Comparison of ENCODE assay signal across 32 mouse cellular contexts in genomic region chr1:27264923-27265322, GRCm38 (mm10).
"Had no signal": no experiment of that assay in that cellular context is flagged by ENCODE, and none has a peak within 500 bp of the region (broad histone marks: within the 10 kb centered on the region; RNA-seq: fewer than 3 reads in every experiment).

No protein-coding gene starts in this region.

- H3K4me1 ChIP-seq: limb, embryonic 10.5 days; limb, embryonic 12.5 days; limb, embryonic 13.5 days; limb, embryonic 15.5 days; liver, embryonic 12.5 days; liver, embryonic 13.5 days; liver, embryonic 15.5 days; lung, embryonic 15.5 days; megakaryocyte, embryonic 14.5 days; midbrain, embryonic 10.5 days; midbrain, embryonic 12.5 days; midbrain, embryonic 13.5 days; midbrain, embryonic 15.5 days; neural tube, embryonic 12.5 days had no signal

- DNase-seq: left cerebral cortex, postnatal 4 days; liver; liver, embryonic 13.5 days; liver, postnatal 0 days; lung, adult 18-20 months; lung, adult 2 months; lung, embryonic 14.5 days; lung, postnatal 10 days; lung, postnatal 14 days; lung, postnatal 36 days; lung, postnatal 4 days; midbrain, embryonic 14.5 days had no signal

- H3K9ac ChIP-seq: limb, embryonic 12.5 days; limb, embryonic 13.5 days; limb, embryonic 15.5 days; liver, embryonic 12.5 days; liver, embryonic 13.5 days; liver, embryonic 14.5 days; liver, embryonic 15.5 days; liver, postnatal 0 days; lung, embryonic 14.5 days; lung, embryonic 15.5 days; midbrain, embryonic 12.5 days; midbrain, embryonic 13.5 days; midbrain, embryonic 15.5 days; neural tube, embryonic 12.5 days had no signal

- ATAC-seq: liver, embryonic 12.5 days; liver, postnatal 0 days; lung, postnatal 0 days; midbrain, embryonic 13.5 days; midbrain, embryonic 15.5 days; midbrain, embryonic 16.5 days had no signal

- H3K27me3 ChIP-seq: limb, embryonic 12.5 days; limb, embryonic 13.5 days; limb, embryonic 15.5 days; liver, embryonic 12.5 days; liver, embryonic 13.5 days; liver, embryonic 15.5 days; lung, embryonic 15.5 days; megakaryocyte, embryonic 14.5 days; midbrain, embryonic 12.5 days; midbrain, embryonic 13.5 days; midbrain, embryonic 15.5 days; neural tube, embryonic 12.5 days had no signal

- H3K27ac ChIP-seq: limb, embryonic 10.5 days; limb, embryonic 12.5 days; limb, embryonic 13.5 days; limb, embryonic 15.5 days; liver, embryonic 12.5 days; liver, embryonic 13.5 days; liver, embryonic 14.5 days; liver, embryonic 15.5 days; lung, embryonic 15.5 days; macrophage; midbrain, embryonic 10.5 days; midbrain, embryonic 12.5 days; midbrain, embryonic 13.5 days; midbrain, embryonic 15.5 days; neural tube, embryonic 12.5 days had no signal

- H3K9me3 ChIP-seq: limb, embryonic 10.5 days; limb, embryonic 12.5 days; limb, embryonic 13.5 days; limb, embryonic 15.5 days; liver, embryonic 12.5 days; liver, embryonic 13.5 days; liver, embryonic 15.5 days; lung, embryonic 15.5 days; midbrain, embryonic 10.5 days; midbrain, embryonic 12.5 days; midbrain, embryonic 13.5 days; midbrain, embryonic 15.5 days; neural tube, embryonic 12.5 days had no signal

- H3K4me3 ChIP-seq: limb, embryonic 10.5 days; limb, embryonic 12.5 days; limb, embryonic 13.5 days; limb, embryonic 15.5 days; liver, embryonic 12.5 days; liver, embryonic 13.5 days; liver, embryonic 15.5 days; lung, embryonic 15.5 days; megakaryocyte, embryonic 14.5 days; midbrain, embryonic 10.5 days; midbrain, embryonic 12.5 days; midbrain, embryonic 13.5 days; midbrain, embryonic 15.5 days; myocyte; neural tube, embryonic 12.5 days had no signal

- H3K4me2 ChIP-seq: limb, embryonic 12.5 days; limb, embryonic 13.5 days; limb, embryonic 15.5 days; liver, embryonic 11.5 days; liver, embryonic 12.5 days; liver, embryonic 13.5 days; liver, embryonic 15.5 days; lung, embryonic 14.5 days; lung, embryonic 15.5 days; midbrain, embryonic 11.5 days; midbrain, embryonic 12.5 days; midbrain, embryonic 13.5 days; midbrain, embryonic 15.5 days; neural tube, embryonic 12.5 days had no signal

- H3K36me3 ChIP-seq: limb, embryonic 10.5 days; limb, embryonic 12.5 days; limb, embryonic 13.5 days; limb, embryonic 15.5 days; liver, embryonic 12.5 days; liver, embryonic 13.5 days; liver, embryonic 15.5 days; lung, embryonic 15.5 days; midbrain, embryonic 10.5 days; midbrain, embryonic 12.5 days; midbrain, embryonic 13.5 days; midbrain, embryonic 15.5 days; neural tube, embryonic 12.5 days had no signal
